Mouse (Mus musculus) myocyte (in vitro differentiated cells): Measurements from ENCODE around the gene Lipe.

ENCODE experiments used
- POLR2A ChIP-seq: IDR thresholded peaks from one replicate; pipeline ENCODE4 v1.6.1; 2011; ENCODE audit warnings: low read depth, mild to moderate bottlenecking, control low read depth, moderate library complexity; ENCODE audit not compliant: insufficient read length
- SRF ChIP-seq: IDR thresholded peaks from one replicate; pipeline ENCODE4 v1.6.1; 2011; ENCODE audit warnings: low read depth; ENCODE audit not compliant: control insufficient read depth, insufficient read length
- TCF12 ChIP-seq: IDR thresholded peaks from one replicate; pipeline ENCODE4 v1.6.1; 2011; ENCODE audit warnings: mild to moderate bottlenecking, control low read depth; ENCODE audit not compliant: poor library complexity, insufficient read depth, severe bottlenecking

- TF ChIP-seq POLR2A (no peak), TCF12 (no peak), SRF (no peak)
Observed at GRCm38 (mm10) chr7:25392851-25393250, 5.7 kb downstream of the Lipe start.
